Mouse (Mus musculus) ovary, postnatal 10 days (tissue): ENCODE results near the gene Mup14.
"Not testable (repeated sequence)": the region's sequence is repeated elsewhere in the genome, so short reads cannot be mapped to it uniquely, and the experiment has no call there.

ENCODE experiments used
- DNase-seq: peaks from one replicate; pipeline ENCODE4 v3.0.0; 2022; ENCODE audit warnings: low spot score

The Mup14 gene

GRCm38 (mm10) chr4:61303900-61304299 lies at the start of gene Mup14:
Mup14 (minus strand) TSS chr4:61304000.
- DNase-seq: not testable (repeated sequence)

DNA sequence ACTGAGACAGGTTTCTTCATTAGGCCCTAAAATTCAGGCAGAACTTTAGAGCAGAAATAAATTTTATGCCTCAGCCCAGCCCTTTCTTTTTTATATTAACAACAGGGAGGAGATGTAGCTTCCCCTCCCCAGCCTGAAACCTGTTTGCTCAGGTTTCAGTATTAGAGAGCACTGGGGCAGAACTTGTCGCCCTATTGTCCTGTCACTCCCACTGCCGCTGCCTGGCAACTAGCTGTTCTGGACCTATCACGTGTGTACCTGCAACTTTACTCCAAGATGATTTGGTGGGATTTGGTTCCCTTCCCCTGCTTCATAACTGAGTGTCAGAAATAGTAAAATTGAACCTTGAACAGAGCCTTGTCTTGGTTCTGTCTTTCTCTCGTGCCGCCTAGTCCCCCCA lies 34.3 kb upstream of the Mup14 start:
- DNase-seq: not testable (repeated sequence)
